Mouse (Mus musculus) retina, postnatal 7 days (tissue): ENCODE measurements around the gene Gnao1.

Source experiments
- DNase-seq: peaks from one replicate; pipeline ENCODE4 v3.0.0-alpha.2; 2012; ENCODE audit warnings: low read depth, low spot score

Gnao1 gene

GRCm38 (mm10) chr8:93843858-93844502 lies 34.2 kb downstream of the Gnao1 start:
- DNase-seq: no peak

GRCm38 (mm10) chr8:93845186-93845585 lies 35.4 kb downstream of the Gnao1 start:
- DNase-seq: no peak

GRCm38 (mm10) chr8:93852087-93852645 lies 42.4 kb downstream of the Gnao1 start:
- DNase-seq: no peak

GRCm38 (mm10) chr8:93852851-93853461 lies 43.2 kb downstream of the Gnao1 start:
- DNase-seq: no peak

GRCm38 (mm10) chr8:93854676-93855075 lies 44.9 kb downstream of the Gnao1 start:
- DNase-seq: no peak

GRCm38 (mm10) chr8:93855272-93855671 lies 45.5 kb downstream of the Gnao1 start:
- DNase-seq: no peak

- DNase-seq: no peak
Measured at GRCm38 (mm10) chr8:93857144-93857543, 47.4 kb downstream of the Gnao1 start.

- no peak for DNase-seq
Measured at GRCm38 (mm10) chr8:93858286-93858685, 48.5 kb downstream of the Gnao1 start.

GRCm38 (mm10) chr8:93860020-93860419 lies 50.3 kb downstream of the Gnao1 start:
- DNase-seq: no peak

- no peak for DNase-seq
Measured at GRCm38 (mm10) chr8:93864064-93864463, 54.3 kb downstream of the Gnao1 start.

GRCm38 (mm10) chr8:93866271-93866670 lies 56.5 kb downstream of the Gnao1 start:
- no peak for DNase-seq

- no peak for DNase-seq
Measured at GRCm38 (mm10) chr8:93868486-93869221, 58.9 kb downstream of the Gnao1 start.

GRCm38 (mm10) chr8:93871275-93871674 lies 61.5 kb downstream of the Gnao1 start:
- no peak for DNase-seq

GRCm38 (mm10) chr8:93878396-93878795 lies 68.6 kb downstream of the Gnao1 start:
- DNase-seq: no peak

- no peak for DNase-seq
Measured at GRCm38 (mm10) chr8:93879966-93880365, 70.2 kb downstream of the Gnao1 start.

GRCm38 (mm10) chr8:93881381-93881780 lies 71.6 kb downstream of the Gnao1 start:
- no peak for DNase-seq

GRCm38 (mm10) chr8:93883241-93883640 lies 73.5 kb downstream of the Gnao1 start:
- DNase-seq: no peak

- DNase-seq: no peak
Measured at GRCm38 (mm10) chr8:93883771-93884170, 74.0 kb downstream of the Gnao1 start.

- no peak for DNase-seq
Measured at GRCm38 (mm10) chr8:93884316-93884715, 74.5 kb downstream of the Gnao1 start.

GRCm38 (mm10) chr8:93886181-93886580 lies 76.4 kb downstream of the Gnao1 start:
- DNase-seq: no peak

- DNase-seq: no peak
Measured at GRCm38 (mm10) chr8:93888150-93888676, 78.4 kb downstream of the Gnao1 start.
